Mouse (Mus musculus) testis, adult 2 months (tissue): ENCODE measurements around the gene B3galt1. TPM values are rescaled to one million over a fixed set of nuclear protein-coding genes. Genes with fewer than 3 reads are reported as not detected.

Experiments used
- H3K27ac ChIP-seq: fragments of 200-500 bp; 2 replicates; pipeline ENCODE4 v1.5.1; 2012; ENCODE audit warnings: low read depth, low read length; ENCODE audit not compliant: control insufficient read depth, insufficient read depth
- H3K27me3 ChIP-seq: fragments of 200-500 bp; 2 replicates; pipeline ENCODE4 v1.6.1; 2012; ENCODE audit warnings: mild to moderate bottlenecking, low read length, moderate library complexity; ENCODE audit not compliant: control insufficient read depth, insufficient read depth
- H3K36me3 ChIP-seq: fragments of 200-500 bp; 2 replicates; pipeline ENCODE4 v1.6.1; 2012; ENCODE audit warnings: mild to moderate bottlenecking, low read length; ENCODE audit not compliant: control insufficient read depth, insufficient read depth
- H3K4me1 ChIP-seq: fragments of 200-500 bp; 2 replicates; pipeline ENCODE4 v1.6.1; 2012; ENCODE audit warnings: low read length; ENCODE audit not compliant: control insufficient read depth, insufficient read depth
- H3K4me3 ChIP-seq: fragments of 200-500 bp; 2 replicates; pipeline ENCODE4 v1.5.1; 2012; ENCODE audit warnings: low read depth, mild to moderate bottlenecking, low read length, moderate library complexity, mixed read lengths; ENCODE audit not compliant: control insufficient read depth
- CTCF ChIP-seq: fragments of 200-500 bp; IDR thresholded peaks from 2 replicates; pipeline ENCODE4 v1.5.1; 2012; ENCODE audit warnings: low read depth, mild to moderate bottlenecking, inconsistent platforms, low read length, moderate library complexity; ENCODE audit not compliant: control insufficient read depth, insufficient read depth, insufficient replicate concordance
- POLR2A ChIP-seq: fragments of 200-500 bp; IDR thresholded peaks from 2 replicates; pipeline ENCODE4 v1.6.1; 2012; ENCODE audit warnings: low read depth, mild to moderate bottlenecking, inconsistent platforms, low read length, moderate library complexity; ENCODE audit not compliant: control insufficient read depth
- polyA plus RNA-seq: library from polyadenylated mRNA; depleted of rRNA; stranded (reverse); fragments of >200 nt; gene quantifications from 2 replicates; pipeline ENCODE4 v1.2.3, GENCODE M21; 2012

B3galt1 gene
- polyA plus RNA-seq, 1 experiment: 0.40 TPM

DNA sequence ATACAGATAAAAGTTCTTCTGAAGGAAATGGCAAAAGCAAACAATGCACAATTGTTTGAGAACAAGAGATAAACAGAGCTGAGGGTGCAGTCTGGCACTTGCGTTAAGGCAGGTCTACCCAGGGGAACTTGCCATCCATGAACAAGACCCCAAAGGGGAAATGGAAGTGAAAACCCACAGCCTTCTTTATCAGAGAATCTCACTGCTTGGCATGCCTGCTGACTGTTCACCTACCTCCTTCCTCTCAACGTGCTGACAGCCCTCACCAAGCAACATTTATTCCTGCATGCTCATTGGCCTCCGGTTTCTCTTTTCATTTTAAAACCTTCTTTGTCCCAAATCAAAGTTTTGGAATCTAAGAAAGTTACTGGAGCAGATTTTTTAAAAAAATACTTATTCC lies 62.0 kb downstream of the B3galt1 start:
- Histone ChIP-seq H3K4me3 (no peak overlapping the region), H3K36me3 (no peaks in the 10 kb centered on the region), H3K27ac (no peak overlapping the region), H3K4me1 (no peaks in the 10 kb centered on the region), H3K27me3 (no peaks in the 10 kb centered on the region)
- no peak for TF ChIP-seq POLR2A
- no peak for TF ChIP-seq CTCF

DNA sequence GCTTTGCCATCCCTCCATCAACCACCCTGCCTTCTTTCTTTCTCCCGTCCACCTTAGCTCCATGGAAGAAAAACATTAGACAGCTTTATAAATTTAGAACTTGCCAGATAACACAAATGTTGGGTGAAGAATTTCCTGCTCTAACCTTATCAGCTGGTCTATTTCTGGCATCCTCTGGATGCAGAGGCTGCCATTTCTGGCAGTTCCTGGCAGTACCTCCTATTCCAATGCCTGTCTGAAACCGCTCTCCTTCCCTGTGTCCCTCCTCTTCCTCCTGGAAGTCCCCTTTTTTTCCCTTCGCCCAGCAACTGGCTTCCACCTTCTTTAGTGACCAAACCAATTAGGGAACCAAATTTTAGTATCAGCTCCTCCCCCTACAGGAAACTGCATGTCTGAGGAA lies 62.6 kb downstream of the B3galt1 start:
- TF ChIP-seq CTCF (no peak), POLR2A (no peak)
- no peaks in the 10 kb centered on the region for H3K27me3 ChIP-seq
- no peak overlapping the region for H3K4me3 ChIP-seq
- no peak overlapping the region for H3K27ac ChIP-seq
- H3K36me3 ChIP-seq: no peaks in the 10 kb centered on the region
- H3K4me1 ChIP-seq: no peaks in the 10 kb centered on the region

DNA sequence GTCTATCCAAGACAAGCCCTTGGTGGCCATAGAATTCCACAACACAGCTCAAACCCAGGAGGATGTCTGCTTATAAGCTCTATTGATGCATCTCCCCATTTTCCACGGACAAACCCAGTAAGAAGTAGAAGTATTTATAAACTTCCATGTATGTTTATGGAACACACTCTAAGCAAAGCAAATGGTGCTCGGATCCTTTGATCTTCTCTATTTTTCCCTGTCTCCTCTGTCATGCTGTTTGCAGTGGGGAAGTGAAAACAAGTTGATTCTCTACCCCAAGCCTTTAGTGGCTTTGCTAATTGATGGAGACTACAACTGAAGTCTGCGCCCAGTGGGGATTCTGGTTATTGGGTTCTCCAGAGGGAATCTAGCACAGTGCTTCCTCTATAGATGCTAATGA lies 89.2 kb downstream of the B3galt1 start:
- Histone ChIP-seq H3K4me3 (no peak overlapping the region), H3K36me3 (no peaks in the 10 kb centered on the region), H3K27me3 (no peaks in the 10 kb centered on the region), H3K4me1 (no peaks in the 10 kb centered on the region), H3K27ac (no peak overlapping the region)
- TF ChIP-seq POLR2A (no peak), CTCF (no peak)

DNA sequence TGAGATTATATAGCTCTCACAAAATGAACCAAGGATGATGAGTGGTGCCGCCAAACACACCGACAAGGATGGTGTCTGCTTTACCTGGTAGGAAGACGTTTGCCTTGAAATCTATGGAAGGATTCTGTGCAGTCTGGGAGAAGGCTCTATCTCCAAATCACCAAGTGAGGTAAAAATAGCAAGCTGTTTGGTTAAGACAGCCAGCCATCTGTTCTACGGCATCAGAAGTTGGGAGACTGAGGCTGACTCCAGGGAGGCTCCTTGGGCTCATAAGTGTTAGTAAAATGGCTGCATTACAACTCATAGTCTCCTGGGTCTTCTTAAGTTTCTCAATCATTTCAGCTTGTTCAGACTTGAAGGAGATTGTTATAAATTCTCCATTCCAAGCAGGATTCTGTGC lies 91.7 kb downstream of the B3galt1 start:
- Histone ChIP-seq H3K4me3 (no peak overlapping the region), H3K27ac (no peak overlapping the region), H3K4me1 (no peaks in the 10 kb centered on the region), H3K36me3 (no peaks in the 10 kb centered on the region), H3K27me3 (no peaks in the 10 kb centered on the region)
- no peak for TF ChIP-seq POLR2A
- TF ChIP-seq CTCF: no peak

DNA sequence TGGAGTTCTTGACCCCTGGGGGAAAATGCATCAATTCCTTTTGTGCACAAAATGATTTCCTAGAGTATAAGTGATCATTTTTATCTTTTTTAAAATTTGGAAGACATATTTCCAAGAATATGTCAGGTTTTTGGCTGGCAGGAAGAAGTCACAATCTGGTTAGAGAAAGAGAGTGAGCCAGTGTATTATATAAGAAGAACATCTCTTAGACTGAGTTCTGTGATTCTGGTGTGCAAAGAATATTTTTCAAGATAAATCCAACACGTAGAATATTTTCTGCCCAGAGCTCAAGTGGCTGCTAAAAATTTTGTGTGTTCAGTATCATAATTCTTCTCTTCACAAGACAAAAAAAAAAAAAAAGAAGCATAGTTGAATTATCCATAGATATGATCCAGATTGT lies 92.4 kb downstream of the B3galt1 start:
- Histone ChIP-seq H3K27me3 (no peaks in the 10 kb centered on the region), H3K36me3 (no peaks in the 10 kb centered on the region), H3K4me3 (no peak overlapping the region), H3K4me1 (no peaks in the 10 kb centered on the region), H3K27ac (no peak overlapping the region)
- TF ChIP-seq POLR2A (no peak), CTCF (no peak)

DNA sequence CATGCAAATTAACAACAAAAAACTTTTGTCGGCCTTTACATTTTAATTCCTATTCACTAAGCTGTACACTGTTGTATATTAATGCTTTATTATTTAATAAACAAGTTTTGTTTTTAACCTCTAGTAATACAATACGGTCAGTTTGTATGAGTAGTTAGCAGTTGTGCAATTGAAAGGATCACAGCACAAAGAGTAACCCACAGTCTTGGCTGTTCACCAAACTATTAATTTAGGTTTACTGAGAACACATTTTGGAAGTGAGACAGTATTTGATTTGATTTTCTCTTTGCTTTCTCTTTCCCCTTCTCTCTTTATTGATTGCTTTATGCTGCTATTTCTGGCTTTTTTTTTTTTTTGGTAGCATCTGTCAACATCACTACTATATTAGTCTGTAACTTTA lies 106.0 kb downstream of the B3galt1 start:
- Histone ChIP-seq H3K27me3 (no peaks in the 10 kb centered on the region), H3K36me3 (no peaks in the 10 kb centered on the region), H3K4me3 (no peak overlapping the region), H3K27ac (no peak overlapping the region), H3K4me1 (no peaks in the 10 kb centered on the region)
- TF ChIP-seq CTCF (no peak), POLR2A (no peak)

DNA sequence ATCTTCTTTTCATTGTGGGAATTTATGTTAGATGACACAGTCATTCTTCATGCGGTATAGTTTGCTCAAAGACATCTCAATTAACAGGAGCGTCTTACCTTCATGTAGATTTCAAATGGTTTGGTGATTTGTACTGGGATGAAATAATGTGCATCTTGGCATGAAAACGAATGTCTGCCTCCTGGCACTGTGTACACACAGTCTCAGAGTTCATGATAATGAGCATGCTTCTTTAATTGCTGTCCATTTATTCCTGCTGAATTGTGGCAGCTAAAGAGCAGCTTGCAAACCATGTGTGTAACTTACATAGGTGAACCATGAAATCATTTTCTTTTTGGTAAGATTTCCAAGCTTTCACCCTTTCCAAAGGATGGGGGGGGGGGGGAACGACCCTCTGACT lies 112.0 kb downstream of the B3galt1 start:
- no peak overlapping the region for H3K4me3 ChIP-seq
- no peaks in the 10 kb centered on the region for H3K27me3 ChIP-seq
- no peaks in the 10 kb centered on the region for H3K36me3 ChIP-seq
- H3K4me1 ChIP-seq: no peaks in the 10 kb centered on the region
- TF ChIP-seq POLR2A (no peak), CTCF (no peak)
- H3K27ac ChIP-seq: no peak overlapping the region

DNA sequence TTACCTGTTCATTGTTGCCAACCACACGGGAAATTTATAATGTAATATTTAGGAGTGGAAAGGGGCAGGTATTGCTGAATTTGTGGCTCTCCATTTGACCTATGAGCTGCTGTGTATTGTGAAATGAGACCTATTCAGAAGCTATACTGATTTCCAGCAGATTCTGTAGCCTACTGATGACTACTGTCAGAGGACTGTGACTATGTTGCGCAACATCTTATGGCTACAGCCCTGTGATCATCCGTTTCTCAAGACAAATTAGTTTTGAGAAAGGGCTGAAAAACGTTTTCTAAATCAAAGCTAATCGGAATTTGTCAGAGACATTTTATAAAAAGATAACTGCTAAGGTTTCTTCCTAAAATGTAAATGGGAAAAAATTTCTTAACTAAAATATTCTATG lies 158.6 kb downstream of the B3galt1 start:
- H3K4me3 ChIP-seq: no peak overlapping the region
- H3K27ac ChIP-seq: no peak overlapping the region
- TF ChIP-seq POLR2A (no peak), CTCF (no peak)
- H3K27me3 ChIP-seq: no peaks in the 10 kb centered on the region
- no peaks in the 10 kb centered on the region for H3K36me3 ChIP-seq
- H3K4me1 ChIP-seq: no peaks in the 10 kb centered on the region
